Mouse (Mus musculus) right cerebral cortex, postnatal 4 days (tissue): ENCODE measurements at regions not wholly inside any gene's neighbourhood (a gene's known extent, or its start where the extent isn't known, plus 50 kb on each side); places are given as distances from the start of the nearest gene placed in this dataset.
"Not testable (repeated sequence)": the region's sequence is repeated elsewhere in the genome, so short reads cannot be mapped to it uniquely, and the experiment has no call there.

Source experiments
- DNase-seq: peaks from one replicate; pipeline ENCODE4 v3.0.0-alpha.2; 2022

DNA sequence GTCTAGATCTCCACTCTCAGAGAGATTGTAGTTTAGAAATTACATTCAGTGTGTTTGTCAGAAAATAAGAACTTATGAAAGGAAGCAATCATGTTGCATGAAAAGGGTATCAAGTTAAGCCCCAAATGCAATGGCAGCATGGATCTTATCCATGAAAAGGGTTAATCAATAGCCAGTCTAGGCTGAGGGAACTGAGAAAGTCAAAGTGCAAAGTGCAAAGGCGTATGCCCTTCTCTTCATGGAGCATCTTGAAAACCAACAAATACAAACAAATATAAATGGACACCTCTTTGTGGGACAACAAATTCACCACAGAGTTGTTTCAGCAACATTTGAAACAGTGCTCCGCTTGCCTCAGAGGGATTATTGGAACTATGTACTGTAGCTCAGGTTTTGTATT is 514.1 kb upstream of the Kif18a start:
- no peak for DNase-seq

DNA sequence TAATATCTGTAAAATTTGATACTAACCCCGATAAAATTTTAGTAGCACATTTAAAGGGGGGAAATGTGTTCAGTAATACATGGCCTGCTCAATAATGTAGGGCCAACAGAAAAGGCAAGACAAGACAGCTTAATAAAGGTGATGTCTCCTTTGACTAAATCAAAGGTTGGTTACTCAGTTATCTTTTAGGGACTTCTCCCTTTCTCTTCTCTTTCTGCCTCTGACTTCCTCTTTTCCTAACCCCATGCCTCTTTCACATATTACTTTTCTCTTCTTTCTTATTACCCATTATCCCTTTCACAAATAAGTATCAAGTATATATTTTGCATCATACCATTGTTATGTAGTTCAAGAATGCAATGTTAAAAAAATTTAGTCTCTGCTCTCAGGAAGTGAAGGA is 510.2 kb upstream of the Kif18a start:
- no peak for DNase-seq

DNA sequence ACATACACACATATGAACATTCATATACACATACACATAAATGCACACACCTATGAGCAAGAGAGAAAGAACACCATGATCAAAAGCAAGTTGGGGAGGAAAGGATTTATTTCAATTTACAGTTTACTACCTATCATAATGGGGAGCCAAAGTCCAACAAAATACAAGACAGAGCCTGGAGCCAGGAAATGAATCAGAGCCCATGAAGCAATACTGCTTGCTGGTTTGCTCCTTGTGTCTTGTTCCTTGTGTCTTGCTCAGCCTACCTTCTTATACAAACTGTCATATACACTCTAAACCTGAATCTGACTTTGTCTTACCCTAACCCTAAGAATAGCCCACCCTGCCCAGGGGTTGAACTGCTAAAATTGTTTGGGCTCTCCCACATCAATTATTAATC is 497.1 kb upstream of the Kif18a start:
- no peak for DNase-seq

DNA sequence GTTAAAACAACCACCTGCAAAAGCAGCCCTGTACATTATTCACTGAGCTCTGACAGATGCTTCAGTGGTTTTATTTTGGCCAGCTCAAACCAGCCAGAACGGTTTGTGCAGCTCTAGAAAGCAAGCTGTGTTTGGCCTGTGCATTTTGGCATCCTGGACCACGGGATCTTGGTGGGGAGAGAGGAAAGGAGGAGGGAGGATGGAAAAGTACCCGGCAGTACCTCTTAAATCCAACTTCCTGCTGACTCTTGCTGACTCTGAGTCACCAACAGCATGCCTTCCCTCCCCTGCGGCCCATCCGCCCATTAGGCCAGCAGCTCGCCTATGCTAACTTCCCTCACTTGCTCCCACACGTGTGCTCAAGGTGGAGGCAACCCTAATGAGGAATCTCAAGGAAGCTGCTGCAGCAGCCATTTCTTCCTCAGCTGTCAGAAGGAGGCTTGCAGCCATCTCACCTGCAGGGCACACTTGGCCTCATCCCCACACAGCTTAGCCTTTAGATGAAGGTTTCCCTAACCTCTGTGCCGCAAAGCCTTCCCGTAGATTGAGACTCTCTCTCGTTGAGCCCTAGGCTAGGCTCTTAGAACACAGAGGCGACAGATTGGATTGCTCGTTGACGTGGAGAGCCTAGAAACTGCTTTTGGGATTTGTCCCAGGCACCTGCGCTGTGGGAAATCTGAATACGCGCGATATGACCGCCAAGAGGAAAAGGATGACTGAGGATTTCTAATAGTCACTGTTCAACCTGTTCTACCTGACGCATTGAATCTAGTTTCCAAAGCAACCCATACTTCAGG is 495.2 kb upstream of the Kif18a start:
- DNase-seq: no peak

DNA sequence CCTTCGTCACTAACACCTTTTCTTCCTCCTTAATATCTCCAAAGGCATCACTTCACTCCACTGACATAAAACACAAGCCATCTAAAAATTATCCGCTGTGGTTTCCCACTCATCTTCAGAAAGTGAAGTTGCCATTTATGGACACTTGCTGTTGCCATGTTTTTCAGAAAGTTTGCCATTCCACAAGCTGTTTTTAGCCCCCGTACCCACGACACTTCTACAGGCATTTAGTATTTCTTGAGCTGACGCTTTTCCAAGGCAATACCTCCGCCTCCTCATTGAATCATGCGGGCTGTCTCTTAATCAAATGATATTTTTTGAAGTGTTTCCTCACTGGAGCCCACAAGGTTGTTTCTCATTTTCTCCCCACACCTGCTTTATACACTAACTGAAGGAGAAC is 491.4 kb upstream of the Kif18a start:
- no peak for DNase-seq

DNA sequence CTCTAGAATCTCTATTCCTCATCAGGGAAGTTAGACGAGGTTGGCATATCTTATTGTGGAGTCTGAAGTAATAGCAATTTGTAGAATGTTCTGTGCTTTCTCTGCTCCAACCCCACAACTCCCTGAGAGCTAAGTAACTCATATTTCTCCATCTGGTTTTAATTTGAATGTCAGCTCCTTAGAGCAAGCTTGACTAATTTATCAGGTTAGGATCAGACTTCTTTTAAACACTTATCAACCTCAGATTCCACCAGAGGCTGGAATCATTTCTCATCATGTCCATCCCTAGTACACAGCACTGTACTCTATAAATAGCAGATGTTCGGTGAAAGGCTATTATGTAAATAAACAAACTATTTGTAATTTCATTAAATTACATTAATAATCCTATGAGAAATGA is 485.4 kb upstream of the Kif18a start:
- DNase-seq: no peak

DNA sequence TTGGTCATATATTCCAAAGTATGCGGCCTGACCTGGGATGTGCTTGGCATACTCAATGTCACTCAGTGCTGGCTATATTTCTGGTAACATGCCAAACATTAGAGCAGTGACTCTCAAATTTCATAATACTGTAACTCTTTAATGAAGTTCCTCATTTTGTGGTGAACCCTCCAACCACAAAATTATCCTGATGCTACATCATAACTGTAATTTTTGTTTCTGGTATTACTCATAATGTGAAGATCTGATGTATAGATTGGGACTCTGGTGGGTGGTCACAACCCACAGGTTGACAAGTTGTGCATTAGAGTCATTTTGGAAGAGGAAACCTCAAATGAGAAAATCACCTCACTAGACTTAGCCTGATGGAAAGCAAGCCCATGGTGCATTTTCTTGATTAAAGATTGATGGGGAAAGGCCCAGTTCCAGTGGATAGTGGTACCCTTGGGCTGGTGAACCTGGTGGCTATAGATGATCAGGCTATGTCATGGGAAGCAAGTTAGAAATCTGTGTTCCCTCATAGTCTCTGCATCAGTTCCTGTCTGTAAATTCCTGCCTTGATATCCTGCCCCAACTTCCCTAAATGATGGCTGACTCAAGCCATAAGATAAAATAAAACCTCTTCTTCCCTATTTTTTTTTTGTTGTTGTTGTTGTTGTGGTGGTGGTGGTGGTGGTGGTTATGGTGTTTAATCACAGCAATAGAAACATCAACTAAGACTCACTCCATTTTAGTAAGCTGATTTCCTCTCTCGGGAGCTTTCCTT is 483.5 kb upstream of the Kif18a start:
- no peak for DNase-seq

DNA sequence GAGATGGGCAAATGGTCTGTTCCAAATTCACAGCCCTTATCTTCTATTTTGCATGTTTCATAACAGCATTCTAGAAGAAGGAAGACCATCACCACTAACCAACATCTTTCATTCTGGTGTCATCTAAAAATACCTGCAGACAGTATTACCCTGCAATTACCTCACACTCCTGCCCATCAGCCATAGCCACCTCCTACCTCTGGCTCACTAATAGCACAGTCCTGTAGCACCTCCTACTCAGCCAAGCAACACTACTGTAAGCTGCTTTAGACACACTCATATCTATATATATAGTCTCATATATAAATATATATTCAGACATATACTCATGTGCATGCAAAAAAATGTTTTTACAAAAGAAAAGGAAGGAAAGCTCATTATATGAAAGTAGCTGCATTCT is 468.2 kb upstream of the Kif18a start:
- no peak for DNase-seq

DNA sequence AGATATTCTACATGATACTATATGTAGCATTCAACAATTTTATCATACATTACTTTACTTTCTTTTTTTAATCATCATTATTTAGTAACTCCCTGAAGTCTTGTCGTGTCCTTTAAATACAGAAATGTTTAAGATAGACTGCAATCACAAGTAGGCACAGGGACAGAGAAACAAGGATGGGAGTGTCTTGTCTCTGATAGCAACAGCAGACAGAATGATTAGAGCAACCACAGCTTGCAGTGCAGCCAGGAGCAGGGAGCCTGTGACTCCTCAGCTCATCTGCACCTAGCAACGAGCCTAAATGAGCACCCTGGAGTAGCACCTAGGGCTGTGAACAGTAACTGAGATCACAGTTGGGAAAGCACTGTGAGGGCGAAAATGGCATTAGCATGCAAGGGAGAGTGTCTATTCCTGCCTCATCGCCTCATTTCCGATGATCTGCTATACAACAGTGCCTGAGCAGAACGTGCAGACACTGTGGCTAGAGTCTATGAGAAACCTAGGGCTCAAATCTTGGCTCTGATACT is 467.4 kb upstream of the Kif18a start:
- DNase-seq: no peak

DNA sequence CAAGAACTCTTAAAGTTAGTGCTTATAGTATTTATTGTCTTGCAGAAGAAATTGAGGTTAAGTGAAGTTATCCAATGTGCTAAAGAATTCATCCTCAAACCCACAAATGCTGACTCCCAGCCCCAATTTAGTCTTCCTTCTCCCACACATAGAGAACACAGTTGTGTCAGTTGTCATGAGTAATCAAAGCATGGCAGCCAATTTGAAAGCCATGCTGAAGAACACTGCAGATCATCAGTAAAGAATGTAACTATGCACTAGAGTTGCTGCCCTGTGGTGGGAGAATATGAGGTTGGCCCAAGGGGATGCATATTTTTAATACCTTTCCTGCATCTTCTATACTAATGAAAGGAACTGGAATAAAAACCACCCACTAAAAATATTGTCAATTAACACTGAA is 464.0 kb upstream of the Kif18a start:
- DNase-seq: no peak

DNA sequence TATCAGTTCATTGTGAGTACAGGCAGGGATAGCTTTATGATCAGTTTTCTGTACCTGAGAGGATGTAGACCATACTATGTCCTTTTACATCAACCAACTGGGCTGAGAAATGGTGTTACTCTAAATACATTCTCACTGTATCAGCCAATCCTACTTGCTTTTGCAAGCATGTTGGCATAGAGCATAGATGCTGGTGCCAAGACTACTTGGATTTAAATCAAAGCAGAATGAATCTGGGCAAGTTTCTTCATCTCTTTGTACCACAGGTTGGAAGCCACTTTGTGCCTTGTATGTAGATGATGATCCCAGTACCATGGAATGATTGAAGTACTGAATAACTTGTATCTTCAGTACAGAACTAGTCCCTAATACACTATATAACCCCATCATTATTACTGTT is 456.5 kb upstream of the Kif18a start:
- no peak for DNase-seq

DNA sequence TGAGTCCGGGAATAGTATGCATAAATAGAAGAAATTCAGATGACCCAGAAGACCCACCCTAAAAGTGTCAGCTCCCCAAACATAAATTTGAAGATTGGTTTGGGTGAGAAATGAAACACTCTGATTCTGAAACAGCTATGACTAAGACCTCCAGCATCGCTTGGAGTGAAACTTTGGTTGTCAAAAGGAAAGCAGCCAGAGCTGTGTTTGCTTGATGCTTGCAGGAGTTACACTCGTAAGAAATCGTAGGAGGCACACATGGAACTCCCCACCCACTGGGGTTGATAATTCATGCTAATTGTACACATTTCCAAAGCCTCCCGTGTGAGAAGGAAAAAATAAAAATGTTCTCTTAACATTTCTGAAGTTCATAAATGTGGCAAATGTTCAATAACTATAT is 454.6 kb upstream of the Kif18a start:
- DNase-seq: no peak

DNA sequence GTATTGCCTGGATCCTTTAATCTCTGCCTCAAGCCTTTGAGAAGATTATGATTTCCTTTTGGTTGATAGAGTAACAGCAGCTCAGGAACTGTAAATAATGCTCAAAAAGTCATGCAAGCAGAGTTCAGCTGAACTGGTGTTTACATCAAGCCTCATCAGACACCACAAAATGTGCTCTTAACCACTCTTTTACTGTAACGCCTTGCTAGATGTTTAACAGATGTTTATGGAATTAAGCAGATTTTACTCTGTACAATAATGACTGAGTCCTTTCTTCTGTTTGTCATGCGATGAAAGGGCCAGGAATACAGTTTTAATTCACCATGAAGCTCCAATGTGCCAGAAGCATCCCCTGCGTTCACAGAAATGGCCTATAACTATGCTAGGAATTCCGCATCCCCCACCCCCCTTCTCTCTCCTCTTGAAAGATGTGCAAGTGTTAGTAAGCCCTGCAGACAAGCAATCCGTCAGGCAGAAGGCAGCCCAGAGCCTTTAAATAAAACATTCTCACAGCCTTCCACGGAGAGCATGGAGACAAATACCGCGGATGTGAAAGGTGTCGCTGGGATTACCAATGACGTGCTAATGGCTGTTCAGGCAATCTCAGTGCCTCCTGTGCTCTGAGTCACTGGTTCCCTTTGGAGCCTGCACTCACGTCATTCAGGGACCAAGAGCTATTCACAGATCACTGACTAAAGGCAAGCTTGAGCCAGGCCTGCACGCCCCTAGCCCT is 453.3 kb upstream of the Kif18a start:
- peak; percentile 7 for DNase-seq

DNA sequence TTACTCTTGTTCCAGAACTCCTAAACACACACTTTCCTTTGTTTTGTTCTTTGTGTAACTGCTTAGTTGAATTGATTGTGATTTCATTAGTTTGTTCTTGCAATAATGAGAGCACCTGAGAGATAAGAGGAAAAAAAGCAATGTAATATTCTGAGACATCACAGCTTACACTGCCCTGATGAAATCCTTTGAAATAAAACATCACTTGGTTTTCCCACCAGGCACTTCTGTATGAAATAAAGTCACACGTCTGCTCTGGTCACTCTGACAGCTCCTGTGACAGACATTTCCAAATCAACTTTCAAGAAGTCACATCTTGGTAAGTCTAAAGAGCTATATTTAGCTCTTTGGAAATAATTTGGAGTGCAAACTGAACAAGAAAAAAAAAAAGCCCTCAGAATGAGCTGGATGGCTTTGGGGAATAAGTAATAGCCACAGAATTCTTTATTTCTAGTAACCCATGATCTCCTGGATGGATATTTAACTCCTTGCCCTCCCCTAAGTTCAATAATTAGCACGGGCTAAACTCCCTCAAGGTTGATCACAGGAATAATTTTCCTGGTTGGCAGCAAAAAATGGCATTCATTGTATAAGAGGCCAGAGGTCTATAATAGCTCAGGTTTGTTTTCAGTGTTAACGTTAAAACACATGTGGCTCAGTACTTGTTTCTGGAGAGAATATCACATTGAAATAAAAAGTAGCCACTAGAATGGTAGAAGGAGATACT is 452.4 kb upstream of the Kif18a start:
- no peak for DNase-seq

DNA sequence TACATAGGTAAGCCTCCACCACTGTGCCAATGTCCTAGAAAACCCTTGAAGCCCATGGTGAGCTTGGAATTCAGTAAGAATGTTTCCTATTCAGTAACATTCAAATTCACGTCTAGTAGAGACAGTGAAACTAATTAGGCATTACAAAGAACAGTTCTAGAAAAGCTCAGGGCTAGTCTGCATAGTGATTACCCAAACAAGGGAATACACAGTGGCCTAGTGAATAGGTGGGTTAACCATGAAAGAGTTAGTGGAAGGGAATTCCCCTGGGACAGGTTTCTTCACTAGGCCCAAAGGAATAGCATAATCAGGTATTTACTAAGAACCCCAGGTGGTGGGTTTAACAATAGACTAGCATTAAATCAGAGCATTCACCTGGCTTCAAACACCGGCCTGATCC is 436.7 kb upstream of the Kif18a start:
- not testable (repeated sequence) for DNase-seq

DNA sequence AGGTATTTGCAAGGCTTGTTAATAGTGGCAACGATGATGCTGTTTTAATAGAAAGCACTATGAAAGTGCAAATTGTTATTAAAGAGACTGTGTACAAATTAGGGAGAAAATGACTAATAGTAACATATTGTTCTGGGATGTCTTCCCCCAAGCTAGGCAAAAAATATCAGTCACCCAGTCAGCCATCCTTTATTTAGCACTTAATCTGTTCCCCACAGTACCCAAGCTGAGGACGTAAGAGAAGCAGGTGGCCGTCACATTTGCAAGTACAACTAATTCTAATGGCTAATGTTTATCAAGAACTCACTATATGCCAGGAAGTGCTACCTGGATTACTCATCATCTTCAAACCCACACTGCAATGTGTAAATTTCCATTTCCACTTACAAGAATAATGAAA is 432.5 kb upstream of the Kif18a start:
- DNase-seq: no peak

DNA sequence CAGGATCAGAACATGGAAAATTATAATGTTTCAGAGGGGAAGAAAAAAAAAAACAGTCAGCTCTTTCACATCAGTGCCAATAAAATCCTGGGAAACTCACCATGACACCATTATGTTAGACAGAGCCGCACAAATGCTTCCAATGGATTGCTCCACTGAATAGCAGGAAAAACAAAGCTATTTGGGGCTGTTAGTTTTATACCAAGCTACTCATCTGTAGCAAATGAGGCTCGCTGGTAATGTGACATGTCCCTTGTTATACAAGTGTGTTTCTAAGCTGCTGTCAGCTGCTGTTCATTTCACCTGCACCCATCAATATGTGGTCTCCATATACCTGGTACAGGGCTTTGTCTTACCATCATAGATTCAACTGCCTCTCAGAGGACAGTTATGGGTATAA is 426.1 kb upstream of the Kif18a start:
- DNase-seq: no peak

DNA sequence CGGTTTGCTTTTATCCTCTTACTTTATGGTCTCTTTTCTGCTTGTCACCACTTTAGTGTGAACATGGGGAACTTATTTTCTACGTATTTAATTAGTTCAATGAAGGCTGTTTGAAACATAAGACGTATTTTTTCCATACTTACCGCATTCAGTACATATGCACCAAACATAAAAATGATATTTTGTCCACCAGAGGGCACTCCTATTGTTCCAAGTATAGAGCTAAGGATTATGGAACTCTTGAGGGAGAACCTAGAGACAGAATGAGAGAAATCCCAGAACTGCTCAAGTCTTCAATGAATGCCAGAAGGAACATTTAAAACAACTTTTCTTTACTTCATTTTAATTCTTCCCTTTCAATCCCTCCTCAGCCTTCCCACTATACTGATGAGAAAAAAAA is 403.4 kb upstream of the Kif18a start:
- no peak for DNase-seq

DNA sequence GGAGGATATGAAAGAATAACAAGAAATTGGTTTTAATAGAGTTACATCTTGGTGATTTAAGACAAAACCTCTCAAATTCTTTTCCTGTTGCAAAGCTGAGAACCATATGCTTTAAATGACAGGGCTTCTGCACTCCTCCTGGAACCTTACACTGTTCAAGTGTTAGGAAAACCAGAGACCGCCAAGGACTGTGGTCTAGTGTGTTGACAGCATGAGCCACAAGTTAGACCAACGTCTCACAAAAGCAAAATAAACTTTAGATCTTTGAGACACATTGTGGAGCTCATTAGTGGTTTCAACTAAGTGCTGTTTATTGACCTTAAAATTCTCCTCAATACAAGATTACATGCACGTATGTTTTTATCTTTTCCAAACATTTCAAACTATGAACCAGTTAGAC is 402.9 kb upstream of the Kif18a start:
- no peak for DNase-seq

DNA sequence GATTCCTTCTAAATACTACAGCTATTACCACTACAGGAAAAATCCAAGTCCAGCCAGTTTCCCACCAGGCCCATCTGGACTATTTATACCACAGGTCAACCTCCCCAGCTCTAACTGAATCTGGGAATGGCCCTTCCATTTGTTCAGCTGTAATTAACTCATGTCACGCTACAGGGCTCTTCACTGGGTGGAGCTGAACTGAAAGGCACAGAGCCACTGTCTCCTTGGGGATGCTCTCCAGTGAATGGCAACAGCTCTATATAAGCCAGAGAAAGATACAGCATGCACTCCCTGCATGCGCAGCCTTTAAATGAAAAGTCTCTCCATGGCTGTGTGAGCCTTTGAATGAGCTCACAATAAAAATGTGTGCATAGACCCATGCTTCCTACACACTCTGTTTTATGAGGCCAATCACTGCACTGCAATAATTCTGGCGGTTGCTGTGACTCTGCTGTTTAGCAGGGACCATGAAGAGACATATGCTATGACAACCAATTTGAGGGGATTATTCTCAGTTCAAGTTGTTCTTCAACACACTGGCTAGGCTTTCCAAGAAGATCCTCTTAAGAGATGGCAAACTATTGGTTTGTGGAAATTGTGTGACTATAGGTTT is 376.3 kb upstream of the Kif18a start:
- DNase-seq: no peak

DNA sequence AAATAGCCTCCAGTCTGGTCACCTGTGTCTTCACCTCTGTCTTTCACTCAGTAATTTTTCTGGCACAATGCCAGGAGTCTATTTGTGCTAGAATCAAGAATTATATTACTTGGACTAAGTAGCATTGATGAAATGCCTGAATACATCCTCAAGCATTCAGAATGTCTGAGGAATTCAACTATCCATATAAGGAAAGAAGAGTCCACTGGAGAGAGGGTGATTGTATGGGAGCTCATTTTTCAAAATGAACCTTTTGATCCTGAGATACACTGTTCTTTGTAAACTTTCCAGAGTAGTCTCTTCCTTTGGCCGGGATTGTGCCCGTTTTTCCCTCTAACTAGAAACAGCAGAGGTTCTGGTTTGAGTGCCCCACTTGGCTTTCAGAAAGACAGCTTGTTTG is 367.0 kb upstream of the Kif18a start:
- no peak for DNase-seq

DNA sequence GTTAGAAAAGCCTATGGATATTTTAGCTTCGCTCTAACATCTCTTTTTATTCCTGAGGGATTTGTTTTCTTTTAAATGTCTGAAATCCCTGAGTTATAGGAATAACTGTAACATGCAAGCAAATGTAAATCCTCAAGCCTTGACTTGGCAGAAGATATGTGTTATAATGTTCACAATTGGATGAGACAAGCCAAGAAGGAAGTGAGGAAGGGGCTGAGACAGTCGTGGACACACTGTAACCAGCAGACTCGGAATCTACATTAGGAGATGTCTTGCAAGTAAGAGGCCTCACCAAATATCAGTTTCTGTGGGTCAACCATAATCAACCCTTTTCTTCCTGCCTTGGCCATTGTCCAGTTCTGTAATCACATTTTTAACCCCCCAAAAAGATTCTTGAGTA is 366.6 kb upstream of the Kif18a start:
- no peak for DNase-seq
